Mouse (Mus musculus): ENCODE measurements around the gene Tjp3.
A peak's percentile ranks its signal among the peaks of the same experiment; 100 is the strongest.

The Tjp3 gene

GRCm38 (mm10) chr10:81266211-81267105, 24.9 kb downstream of the Tjp3 start, which contains the start of the genes Mrpl54 and Apba3:
Mrpl54 (minus strand) TSS chr10:81266934.
Apba3 (plus strand) TSS chr10:81266960.
- peak; percentile 98 for DNase-seq (ENCODE audit: low read depth)

- no peak for DNase-seq (ENCODE audit: low read depth)
These were observed 25.8 kb downstream of the Tjp3 start for GRCm38 (mm10) chr10:81265540-81265939.

- DNase-seq (ENCODE audit: low read depth), result no peak
These were observed 30.4 kb downstream of the Tjp3 start for GRCm38 (mm10) chr10:81261025-81261424.

- no peak for DNase-seq (ENCODE audit: low read depth)
These were observed 32.0 kb downstream of the Tjp3 start for GRCm38 (mm10) chr10:81259225-81259884.

GRCm38 (mm10) chr10:81257158-81258039, 34.0 kb downstream of the Tjp3 start:
- DNase-seq (ENCODE audit: low read depth), result no peak

GRCm38 (mm10) chr10:81254886-81255285, 36.5 kb downstream of the Tjp3 start:
- DNase-seq (ENCODE audit: low read depth), result peak; percentile 85

GRCm38 (mm10) chr10:81252424-81253419, 38.7 kb downstream of the Tjp3 start, which contains the start of gene Matk:
Matk (plus strand) TSS chr10:81252935.
- no peak for DNase-seq (ENCODE audit: low read depth)

GRCm38 (mm10) chr10:81249442-81249841, 41.9 kb downstream of the Tjp3 start:
- DNase-seq (ENCODE audit: low read depth), result no peak

GRCm38 (mm10) chr10:81247804-81248203, 43.6 kb downstream of the Tjp3 start:
- DNase-seq (ENCODE audit: low read depth), result no peak

- DNase-seq (ENCODE audit: low read depth), result no peak
These were observed 46.2 kb downstream of the Tjp3 start for GRCm38 (mm10) chr10:81245166-81245565.

- peak; percentile 68 for DNase-seq (ENCODE audit: low read depth)
These were observed 46.8 kb downstream of the Tjp3 start for GRCm38 (mm10) chr10:81244595-81244994.

- no peak for DNase-seq (ENCODE audit: low read depth)
These were observed 47.2 kb downstream of the Tjp3 start for GRCm38 (mm10) chr10:81244146-81244545.

GRCm38 (mm10) chr10:81242021-81242420, 49.4 kb downstream of the Tjp3 start:
- DNase-seq (ENCODE audit: low read depth), result no peak

GRCm38 (mm10) chr10:81240876-81241275, 50.5 kb downstream of the Tjp3 start:
- peak; percentile 64 for DNase-seq (ENCODE audit: low read depth)

- no peak for DNase-seq (ENCODE audit: low read depth)
These were observed 52.8 kb downstream of the Tjp3 start for GRCm38 (mm10) chr10:81238618-81239017.

- DNase-seq (ENCODE audit: low read depth), result no peak
These were observed 54.7 kb downstream of the Tjp3 start for GRCm38 (mm10) chr10:81236471-81237268.

- peak; percentile 22 for DNase-seq (ENCODE audit: low read depth)
These were observed 57.2 kb downstream of the Tjp3 start for GRCm38 (mm10) chr10:81234206-81234605.

GRCm38 (mm10) chr10:81233226-81233585, 58.2 kb downstream of the Tjp3 start:
- no peak for DNase-seq (ENCODE audit: low read depth)

GRCm38 (mm10) chr10:81232580-81233225, 58.7 kb downstream of the Tjp3 start, which contains the start of gene Zfr2:
Zfr2 (plus strand) TSS chr10:81233155.
- peak; percentile 84 for DNase-seq (ENCODE audit: low read depth)

Data from 416B (cell line).